Mouse (Mus musculus): ENCODE results near the gene Ppp1r26.

Ppp1r26 gene

GRCm38 (mm10) chr2:28446515-28447314 lies at the start of gene Ppp1r26:
Gene Ppp1r26 (plus strand): TSS chr2:28446800.
- DNase-seq (ENCODE audit: low spot score) = no peak

DNA sequence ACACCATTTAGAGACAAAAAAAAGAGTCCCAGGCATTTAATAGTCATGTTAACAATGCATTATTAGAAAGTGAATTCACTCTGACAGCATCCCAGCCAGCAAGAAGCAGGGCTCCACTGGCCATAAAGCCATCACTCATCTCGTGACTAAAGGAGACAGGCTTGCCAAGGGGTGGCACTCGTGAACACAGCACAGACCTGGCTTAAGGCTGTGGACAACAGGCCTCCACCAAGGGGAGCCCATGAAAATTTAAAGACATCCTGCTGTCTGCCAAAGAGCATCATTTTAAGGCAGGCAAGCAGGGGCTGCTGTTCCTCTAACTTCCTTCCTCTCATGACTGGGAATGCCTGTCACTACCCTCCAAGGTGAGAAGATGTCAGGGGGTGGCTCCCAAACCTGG lies 49.7 kb upstream of the Ppp1r26 start:
- DNase-seq (ENCODE audit: low spot score) = no peak

DNA sequence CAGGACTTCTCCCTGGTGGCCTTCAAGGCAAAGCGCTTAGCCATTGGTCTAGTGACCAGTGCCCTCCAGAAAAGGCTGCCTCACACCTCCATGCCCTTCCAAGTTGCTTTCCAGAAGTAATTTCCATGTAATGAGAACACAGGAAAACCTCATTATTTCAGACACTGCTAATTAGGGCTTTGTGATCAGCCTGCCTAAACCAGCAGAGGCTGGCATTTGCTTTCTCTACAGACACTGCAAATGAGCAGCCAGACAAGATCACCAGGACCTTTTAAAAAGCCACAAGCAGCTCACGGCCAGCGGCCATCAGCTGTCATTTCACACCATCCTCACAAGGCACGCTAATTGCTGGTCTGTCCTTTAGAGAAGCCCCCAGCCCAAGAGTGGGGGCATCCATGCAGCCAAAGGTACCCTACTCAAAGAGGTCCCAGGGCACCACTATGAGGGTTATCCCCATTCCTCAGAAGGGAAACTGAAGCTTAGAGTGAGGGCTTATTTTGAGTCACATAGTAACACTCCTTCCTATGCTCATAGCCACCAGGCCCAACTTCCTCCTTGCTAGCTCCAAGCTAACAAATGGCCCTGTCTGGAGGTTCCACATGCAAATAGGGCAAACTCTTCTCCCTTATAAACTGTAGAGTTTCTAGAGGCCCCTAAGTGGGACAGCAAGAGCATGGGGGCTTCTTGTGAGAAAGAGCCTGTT lies 49.0 kb upstream of the Ppp1r26 start:
- DNase-seq (ENCODE audit: low spot score) = no peak

GRCm38 (mm10) chr2:28401647-28402046 lies 45.0 kb upstream of the Ppp1r26 start:
- DNase-seq (ENCODE audit: low spot score) = no peak

GRCm38 (mm10) chr2:28402128-28402527 lies 44.5 kb upstream of the Ppp1r26 start:
- no peak for DNase-seq (ENCODE audit: low spot score)

GRCm38 (mm10) chr2:28407796-28408195 lies 38.8 kb upstream of the Ppp1r26 start:
- DNase-seq (ENCODE audit: low spot score) = no peak

DNA sequence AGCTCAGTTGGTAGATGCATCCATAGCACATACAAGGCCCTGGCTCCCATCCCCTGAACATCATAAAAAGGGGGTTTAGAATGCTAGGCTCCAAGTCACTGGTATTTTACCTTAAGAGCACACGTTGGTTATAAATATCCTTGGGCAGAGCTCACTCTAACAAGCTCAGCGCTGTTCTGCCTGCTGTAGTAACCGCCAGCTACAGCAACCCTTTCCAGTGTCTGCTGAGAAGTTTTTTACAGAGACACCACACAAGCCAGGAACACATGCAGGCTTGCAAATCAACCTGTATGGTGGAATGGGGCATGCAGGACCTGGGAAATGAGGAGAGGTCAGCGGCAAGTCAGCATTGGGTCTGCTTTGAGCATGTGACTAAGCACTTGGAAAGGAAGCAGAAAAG lies 37.5 kb upstream of the Ppp1r26 start:
- DNase-seq (ENCODE audit: low spot score) = no peak

DNA sequence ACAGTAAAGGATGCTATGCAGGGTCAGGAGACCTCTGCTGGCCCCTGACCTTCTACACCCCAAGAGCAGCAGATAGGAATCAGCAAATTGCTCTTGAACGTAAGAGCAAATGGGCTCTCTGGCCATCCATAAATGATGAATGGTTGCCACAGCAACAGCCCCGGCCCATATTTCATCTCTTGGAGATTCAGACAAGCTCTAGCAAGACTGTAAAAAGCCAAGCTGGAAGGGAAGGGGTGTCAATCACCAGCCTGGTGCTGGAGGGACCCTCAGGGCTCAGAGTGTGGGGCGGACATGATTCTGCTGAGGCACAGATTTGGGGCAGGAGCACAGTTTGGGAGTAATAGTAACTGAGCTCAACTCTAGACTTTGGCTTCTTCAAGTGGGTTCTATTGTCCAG lies 37.0 kb upstream of the Ppp1r26 start:
- no peak for DNase-seq (ENCODE audit: low spot score)

GRCm38 (mm10) chr2:28412936-28413335 lies 33.7 kb upstream of the Ppp1r26 start:
- DNase-seq (ENCODE audit: low spot score) = no peak

DNA sequence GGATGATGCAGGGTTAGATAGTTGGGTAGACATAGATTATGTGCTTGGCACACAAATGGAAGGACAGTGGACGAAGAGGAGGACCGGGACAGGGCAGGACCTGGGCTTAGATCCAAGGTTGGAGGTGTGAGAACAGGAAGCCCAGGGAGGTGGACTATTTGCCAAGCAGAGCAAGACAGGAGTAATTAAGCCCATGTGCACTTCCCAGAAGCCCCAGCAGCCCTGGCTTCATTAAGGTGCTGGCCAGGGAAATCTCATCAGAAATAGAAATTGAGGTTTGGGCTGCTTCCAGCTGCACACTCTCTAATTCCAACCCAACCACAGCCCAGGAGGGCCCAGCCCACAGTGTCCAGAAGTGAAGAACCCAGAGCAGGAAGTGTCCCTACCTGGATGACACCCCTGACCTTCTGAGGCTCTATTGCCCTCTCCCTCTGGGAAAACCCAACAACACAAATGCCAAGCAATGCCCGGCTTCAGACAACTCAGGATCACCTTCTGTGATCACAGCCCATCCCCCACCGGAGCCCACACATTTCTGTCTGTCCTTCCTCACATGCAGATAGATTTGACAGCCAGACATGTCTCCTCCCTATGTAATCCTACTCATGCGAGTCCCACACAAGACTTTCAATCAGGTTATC lies 32.4 kb upstream of the Ppp1r26 start:
- DNase-seq (ENCODE audit: low spot score) = no peak

DNA sequence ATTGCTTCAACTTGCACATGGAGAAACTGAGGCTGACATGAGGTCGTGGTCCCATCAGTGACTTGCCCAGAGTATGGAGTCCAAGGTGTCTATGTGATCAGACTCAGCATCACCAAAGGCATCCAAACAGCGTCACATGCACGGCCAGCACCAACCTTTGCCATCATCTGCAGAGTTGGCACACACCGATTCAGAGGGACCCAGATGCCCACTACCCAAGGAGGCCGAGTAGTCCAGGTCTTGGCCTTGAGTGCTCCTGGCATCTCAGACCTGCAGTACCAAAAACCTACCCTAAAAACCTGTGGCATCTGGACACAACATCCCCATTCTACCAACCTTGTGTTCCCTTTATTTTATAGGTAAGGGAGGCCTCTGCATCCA lies 31.9 kb upstream of the Ppp1r26 start:
- no peak for DNase-seq (ENCODE audit: low spot score)

DNA sequence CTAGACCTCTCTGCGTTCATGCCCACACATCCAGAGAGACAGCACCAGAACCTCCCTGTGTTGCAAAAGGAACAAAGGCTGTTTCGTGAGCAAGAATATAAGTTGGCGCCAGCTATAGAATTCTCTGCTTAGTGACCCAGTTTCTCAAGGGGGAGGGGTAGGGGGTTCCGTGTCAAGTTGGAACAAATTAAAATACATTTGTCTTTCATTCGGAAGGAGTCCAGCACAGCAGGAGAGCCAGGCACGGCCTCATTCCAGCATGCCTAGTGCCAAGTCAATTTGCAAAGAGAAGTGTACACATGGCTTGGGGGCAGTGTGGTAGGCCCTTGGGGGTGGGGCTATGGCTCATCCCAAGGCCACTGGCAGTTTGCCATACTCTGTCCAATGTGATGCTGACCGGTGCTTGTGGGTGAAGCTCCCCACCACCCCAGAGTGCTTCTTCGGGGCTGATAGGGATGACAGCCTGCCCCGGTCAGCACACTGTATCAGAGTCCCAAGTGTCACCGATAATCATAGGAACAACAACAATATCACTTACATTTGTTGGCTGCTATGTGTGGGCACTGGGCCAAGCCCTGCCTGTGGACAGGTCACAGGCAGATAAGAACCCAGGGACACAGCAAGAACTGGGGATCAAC lies 31.1 kb upstream of the Ppp1r26 start:
- no peak for DNase-seq (ENCODE audit: low spot score)

DNA sequence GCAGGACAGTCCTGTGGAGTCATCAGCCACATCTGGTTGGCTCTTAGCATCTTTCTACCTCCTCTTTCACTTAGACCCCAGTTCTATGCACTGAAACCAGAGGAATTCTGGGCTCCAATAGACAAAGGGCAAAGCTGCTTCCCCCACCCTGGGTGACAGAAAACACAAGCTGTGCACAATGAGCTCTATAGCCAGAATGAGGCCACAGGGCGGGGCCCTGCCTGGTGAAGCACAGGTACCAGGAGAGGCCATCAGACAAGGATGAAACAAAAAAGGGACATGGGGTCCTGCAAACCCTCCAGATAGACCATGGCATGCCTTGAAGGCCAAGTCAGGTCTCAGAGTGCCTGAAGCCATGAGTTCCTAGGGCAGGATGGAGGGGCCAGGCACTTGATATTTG lies 30.1 kb upstream of the Ppp1r26 start:
- no peak for DNase-seq (ENCODE audit: low spot score)

DNA sequence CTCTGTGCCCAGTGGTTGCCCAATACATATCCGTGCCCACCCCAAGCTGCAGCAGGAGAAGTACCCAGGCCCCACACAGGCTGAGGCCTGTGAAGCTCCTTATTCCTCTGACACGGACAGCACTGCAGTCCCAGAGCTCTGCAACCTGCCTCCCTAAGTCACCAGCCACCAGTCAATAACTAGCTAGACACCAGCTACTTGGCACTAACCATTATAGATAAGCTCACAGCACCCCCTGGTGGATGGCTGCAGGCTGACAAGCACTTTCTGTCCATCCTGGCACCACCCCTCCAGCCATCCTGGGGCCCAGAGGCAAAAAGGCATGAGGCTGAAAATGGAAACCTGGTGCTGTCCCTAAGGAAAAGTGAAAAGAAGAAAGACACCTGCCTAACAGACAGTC lies 28.6 kb upstream of the Ppp1r26 start:
- DNase-seq (ENCODE audit: low spot score) = peak; percentile 70

GRCm38 (mm10) chr2:28419898-28420297 lies 26.7 kb upstream of the Ppp1r26 start:
- DNase-seq (ENCODE audit: low spot score) = peak; percentile 71

- no peak for DNase-seq (ENCODE audit: low spot score)
Measured at GRCm38 (mm10) chr2:28423167-28423566, 23.4 kb upstream of the Ppp1r26 start.

GRCm38 (mm10) chr2:28427226-28427625 lies 19.4 kb upstream of the Ppp1r26 start:
- DNase-seq (ENCODE audit: low spot score) = no peak

GRCm38 (mm10) chr2:28430846-28431245 lies 15.8 kb upstream of the Ppp1r26 start:
- no peak for DNase-seq (ENCODE audit: low spot score)

DNA sequence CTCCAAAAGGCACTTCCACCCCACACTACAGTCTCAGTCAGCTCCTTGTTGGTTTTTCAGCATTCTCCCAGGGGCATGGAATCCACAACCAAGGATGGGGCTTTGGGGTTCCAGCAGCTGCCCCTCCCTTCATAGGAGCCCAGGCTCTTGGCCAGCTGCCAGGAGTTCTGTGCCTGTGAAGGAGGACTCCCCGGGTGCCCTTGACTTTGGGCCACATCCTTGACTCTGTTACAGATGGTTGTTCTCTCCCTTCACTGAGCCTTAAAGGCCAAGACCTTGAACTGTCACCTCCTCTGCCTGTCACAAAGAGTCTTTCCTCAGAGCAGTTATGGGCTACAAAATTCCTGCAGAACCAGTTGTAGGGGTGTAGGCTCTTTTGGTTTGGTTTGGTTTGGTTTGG lies 13.8 kb upstream of the Ppp1r26 start:
- no peak for DNase-seq (ENCODE audit: low spot score)

- no peak for DNase-seq (ENCODE audit: low spot score)
Measured at GRCm38 (mm10) chr2:28433512-28433911, 13.1 kb upstream of the Ppp1r26 start.

DNA sequence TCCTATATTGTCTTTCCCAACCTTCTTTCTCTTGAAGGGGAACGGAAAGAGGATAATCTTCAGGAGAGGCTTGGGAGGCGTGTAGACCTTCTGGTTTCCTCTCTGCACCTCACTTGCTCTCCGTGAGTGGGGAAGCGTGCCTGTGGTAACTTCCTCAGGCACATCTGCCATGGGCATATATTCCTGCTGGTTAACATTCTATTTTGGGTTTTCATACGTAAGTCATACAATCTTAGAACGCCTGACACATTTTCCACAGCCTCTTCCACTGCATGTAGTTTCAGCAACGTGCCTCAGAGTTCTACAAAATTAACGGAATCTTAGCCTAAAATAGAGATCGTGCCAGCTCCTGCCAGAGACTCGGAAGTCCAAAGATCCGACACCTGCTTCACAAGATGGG lies 11.2 kb upstream of the Ppp1r26 start:
- DNase-seq (ENCODE audit: low spot score) = no peak

DNA sequence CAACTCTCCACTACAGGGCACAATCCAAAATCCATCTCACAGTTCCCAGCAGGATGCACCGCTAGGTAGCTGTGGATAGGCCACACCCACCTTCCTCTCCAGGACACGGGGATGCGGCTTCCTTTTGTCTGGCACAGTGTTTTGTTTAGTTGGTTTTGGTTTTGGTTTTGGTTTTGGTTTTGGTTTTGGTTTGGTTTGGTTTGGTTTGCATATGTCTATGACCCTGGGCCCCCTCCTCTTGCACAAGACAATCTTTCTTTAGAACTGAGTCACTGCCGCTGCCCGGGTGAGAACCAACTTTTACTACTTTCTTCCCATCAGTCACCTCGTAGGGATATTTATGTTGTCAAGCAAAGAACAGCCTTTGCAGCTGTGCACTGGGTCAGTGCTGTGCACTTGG lies 5.8 kb upstream of the Ppp1r26 start:
- no peak for DNase-seq (ENCODE audit: low spot score)

- no peak for DNase-seq (ENCODE audit: low spot score)
Measured at GRCm38 (mm10) chr2:28445082-28445481, 1.5 kb upstream of the Ppp1r26 start.

All from urinary bladder, postnatal 10 days (tissue).